Mouse (Mus musculus): ENCODE data around the gene Serinc3. TPM values are rescaled to one million over a fixed set of nuclear protein-coding genes. Genes with fewer than 3 reads are reported as not detected.

Gene Serinc3
- polyA plus RNA-seq, 1 experiment, result 1,613 TPM

GRCm38 (mm10) chr2:163615906-163616651, 28.9 kb downstream of the Serinc3 start:
- no peaks in the 10 kb centered on the region for H3K4me1 ChIP-seq (ENCODE audit: control insufficient read depth, insufficient read depth, low read length)
- no peak overlapping the region for H3K4me3 ChIP-seq (ENCODE audit: insufficient read depth, low read length)
- no peak overlapping the region for H3K27ac ChIP-seq (ENCODE audit: insufficient read depth, low read depth, low read length)
- TF ChIP-seq CTCF (IDR thresholded peaks at IDR 0.05; ENCODE audit: low read depth, low read length) (no peak), POLR2A (IDR thresholded peaks at IDR 0.05; ENCODE audit: borderline replicate concordance, low read depth, low read length) (no peak)

GRCm38 (mm10) chr2:163615401-163615800, 29.5 kb downstream of the Serinc3 start:
- Histone ChIP-seq H3K4me3 (ENCODE audit: insufficient read depth, low read length) (no peak overlapping the region), H3K27ac (ENCODE audit: insufficient read depth, low read depth, low read length) (no peak overlapping the region), H3K4me1 (ENCODE audit: control insufficient read depth, insufficient read depth, low read length) (no peaks in the 10 kb centered on the region)
- TF ChIP-seq CTCF (IDR thresholded peaks at IDR 0.05; ENCODE audit: low read depth, low read length), result no peak

GRCm38 (mm10) chr2:163613990-163614389, 30.9 kb downstream of the Serinc3 start:
- TF ChIP-seq POLR2A (IDR thresholded peaks at IDR 0.05; ENCODE audit: borderline replicate concordance, low read depth, low read length), result no peak
- TF ChIP-seq CTCF (IDR thresholded peaks at IDR 0.05; ENCODE audit: low read depth, low read length), result no peak; the same call in 1 of the 2 replicates
- H3K4me3 ChIP-seq (ENCODE audit: insufficient read depth, low read length), result no peak overlapping the region

GRCm38 (mm10) chr2:163613206-163613605, 31.7 kb downstream of the Serinc3 start:
- Histone ChIP-seq H3K27ac (ENCODE audit: insufficient read depth, low read depth, low read length) (no peak overlapping the region), H3K4me1 (ENCODE audit: control insufficient read depth, insufficient read depth, low read length) (no peaks in the 10 kb centered on the region), H3K4me3 (ENCODE audit: insufficient read depth, low read length) (no peak overlapping the region)
- TF ChIP-seq POLR2A (IDR thresholded peaks at IDR 0.05; ENCODE audit: borderline replicate concordance, low read depth, low read length), result no peak

More at GRCm38 (mm10) chr2:163613990-163614389, 30.9 kb downstream of the Serinc3 start:
- no peaks in the 10 kb centered on the region for H3K4me1 ChIP-seq (ENCODE audit: control insufficient read depth, insufficient read depth, low read length)
- no peak overlapping the region for H3K27ac ChIP-seq (ENCODE audit: insufficient read depth, low read depth, low read length)

GRCm38 (mm10) chr2:163611176-163611575, 33.8 kb downstream of the Serinc3 start:
- no peaks in the 10 kb centered on the region for H3K4me1 ChIP-seq (ENCODE audit: control insufficient read depth, insufficient read depth, low read length)
- H3K27ac ChIP-seq (ENCODE audit: insufficient read depth, low read depth, low read length), result no peak overlapping the region
- TF ChIP-seq POLR2A (IDR thresholded peaks at IDR 0.05; ENCODE audit: borderline replicate concordance, low read depth, low read length) (no peak), CTCF (IDR thresholded peaks at IDR 0.05; ENCODE audit: low read depth, low read length) (no peak)
- H3K4me3 ChIP-seq (ENCODE audit: insufficient read depth, low read length), result no peak overlapping the region

GRCm38 (mm10) chr2:163609281-163609975, 35.5 kb downstream of the Serinc3 start:
- Histone ChIP-seq H3K4me1 (ENCODE audit: control insufficient read depth, insufficient read depth, low read length) (no peaks in the 10 kb centered on the region), H3K4me3 (ENCODE audit: insufficient read depth, low read length) (no peak overlapping the region), H3K27ac (ENCODE audit: insufficient read depth, low read depth, low read length) (no peak overlapping the region)
- TF ChIP-seq CTCF (IDR thresholded peaks at IDR 0.05; ENCODE audit: low read depth, low read length), result no peak
- no peak for TF ChIP-seq POLR2A (IDR thresholded peaks at IDR 0.05; ENCODE audit: borderline replicate concordance, low read depth, low read length)

- no peak overlapping the region for H3K4me3 ChIP-seq (ENCODE audit: insufficient read depth, low read length)
- no peak overlapping the region for H3K27ac ChIP-seq (ENCODE audit: insufficient read depth, low read depth, low read length)
- 0 out of 2 replicates have a peak, but pooled peaks cover 3% of the 10 kb centered on the region for H3K4me1 ChIP-seq (ENCODE audit: control insufficient read depth, insufficient read depth, low read length)
- TF ChIP-seq CTCF (IDR thresholded peaks at IDR 0.05; ENCODE audit: low read depth, low read length) (no peak), POLR2A (IDR thresholded peaks at IDR 0.05; ENCODE audit: borderline replicate concordance, low read depth, low read length) (no peak)
Measured at GRCm38 (mm10) chr2:163608008-163608407, 36.9 kb downstream of the Serinc3 start.

GRCm38 (mm10) chr2:163606161-163606560, 38.8 kb downstream of the Serinc3 start:
- Histone ChIP-seq H3K4me3 (ENCODE audit: insufficient read depth, low read length) (no peak overlapping the region), H3K27ac (ENCODE audit: insufficient read depth, low read depth, low read length) (no peak overlapping the region), H3K4me1 (ENCODE audit: control insufficient read depth, insufficient read depth, low read length) (peaks cover 7% of the 10 kb centered on the region)
- no peak for TF ChIP-seq CTCF (IDR thresholded peaks at IDR 0.05; ENCODE audit: low read depth, low read length)
- TF ChIP-seq POLR2A (IDR thresholded peaks at IDR 0.05; ENCODE audit: borderline replicate concordance, low read depth, low read length), result no peak

- no peak; the same call in 1 of the 2 replicates for TF ChIP-seq POLR2A (IDR thresholded peaks at IDR 0.05; ENCODE audit: borderline replicate concordance, low read depth, low read length)
- peak; percentile 29; the same call in 1 of the 2 replicates for TF ChIP-seq CTCF (IDR thresholded peaks at IDR 0.05; ENCODE audit: low read depth, low read length)
- Histone ChIP-seq H3K4me3 (ENCODE audit: insufficient read depth, low read length) (peak within 1 kb of the TSS; percentile 78), H3K4me1 (ENCODE audit: control insufficient read depth, insufficient read depth, low read length) (peaks cover 7% of the 10 kb centered on the region), H3K27ac (ENCODE audit: insufficient read depth, low read depth, low read length) (peak within 1 kb of the TSS; percentile 63)
Measured at GRCm38 (mm10) chr2:163602101-163602971, 42.6 kb downstream of the Serinc3 start, which contains the start of gene Ttpal. Gene Ttpal, plus strand, starts transcription at chr2:163602314.
